Mouse (Mus musculus) forebrain, embryonic 16.5 days (tissue): ENCODE data around the gene Hltf. TPM values are rescaled to one million over a fixed set of nuclear protein-coding genes. Genes with fewer than 3 reads are reported as not detected.

ENCODE experiments used
- ATAC-seq: fragments of 200-750 bp; cut with Nextera tagmentation; 2 replicates; pipeline ENCODE4 v1.8.0; 2017; ENCODE audit warnings: mild to moderate bottlenecking, moderate library complexity
- H3K27ac ChIP-seq: fragments of 300-500 bp; sonication (generic); 2 replicates; pipeline ENCODE4 v1.5.1; 2014; ENCODE audit warnings: low read length, control low read depth
- H3K27me3 ChIP-seq: fragments of 300-500 bp; sonication (generic); replicated peaks from 2 replicates; pipeline ENCODE4 v1.6.1; 2014; ENCODE audit warnings: low read length; ENCODE audit not compliant: control insufficient read depth, insufficient read depth
- H3K36me3 ChIP-seq: fragments of 300-500 bp; sonication (generic); 2 replicates; pipeline ENCODE4 v1.6.1; 2014; ENCODE audit not compliant: control insufficient read depth, insufficient read depth
- H3K4me1 ChIP-seq: fragments of 300-500 bp; sonication (generic); replicated peaks from 2 replicates; pipeline ENCODE4 v1.6.1; 2014; ENCODE audit warnings: low read length; ENCODE audit not compliant: control insufficient read depth, insufficient read depth
- H3K4me2 ChIP-seq: fragments of 300-500 bp; sonication (generic); 2 replicates; pipeline ENCODE4 v1.6.1; 2014; ENCODE audit warnings: mild to moderate bottlenecking, low read length, control low read depth
- H3K4me3 ChIP-seq: fragments of 300-500 bp; sonication (generic); replicated peaks from 2 replicates; pipeline ENCODE4 v1.5.1; 2014; ENCODE audit warnings: mild to moderate bottlenecking, low read length, control low read depth
- H3K9ac ChIP-seq: fragments of 300-500 bp; sonication (generic); replicated peaks from 2 replicates; pipeline ENCODE4 v1.6.1; 2014; ENCODE audit warnings: low read depth, low read length, control low read depth
- H3K9me3 ChIP-seq: fragments of 300-500 bp; sonication (generic); 2 replicates; pipeline ENCODE4 v1.6.1; 2016; ENCODE audit warnings: low read length; ENCODE audit not compliant: control insufficient read depth
- WGBS: fragments of 180-500 bp; shearing (Covaris S2); extraction: QIAGEN DNeasy Blood & Tissue Kit; methylation state at CpG from one replicate; pipeline ENCODE4 v1.1.7; 2014; 5-methylcytosine and 5-hydroxymethylcytosine counted together
- polyA plus RNA-seq: library from polyadenylated mRNA; unstranded; fragments of >200 nt; fragmentation: Nextera tagmentation; extraction: Ambion mirVana; gene quantifications from 2 replicates; pipeline ENCODE4 v1.2.1, GENCODE M21; 2015

Gene Hltf
- polyA plus RNA-seq, 1 experiment from 2014 or later = 24.6 TPM

- Histone ChIP-seq H3K27me3 (no peaks in the 10 kb centered on the region), H3K9ac (no peak overlapping the region), H3K36me3 (no peaks in the 10 kb centered on the region), H3K4me3 (no peak overlapping the region), H3K4me1 (no peaks in the 10 kb centered on the region; the same call in 1 of the 2 replicates), H3K4me2 (no peak overlapping the region), H3K9me3 (no peaks in the 10 kb centered on the region), H3K27ac (no peak overlapping the region)
- no peak for ATAC-seq
- 84% methylated on average over 5 of the region's 5 CpGs for WGBS
These were observed 90.0 kb downstream of the Hltf start for GRCm38 (mm10) chr3:20147647-20148046.

DNA sequence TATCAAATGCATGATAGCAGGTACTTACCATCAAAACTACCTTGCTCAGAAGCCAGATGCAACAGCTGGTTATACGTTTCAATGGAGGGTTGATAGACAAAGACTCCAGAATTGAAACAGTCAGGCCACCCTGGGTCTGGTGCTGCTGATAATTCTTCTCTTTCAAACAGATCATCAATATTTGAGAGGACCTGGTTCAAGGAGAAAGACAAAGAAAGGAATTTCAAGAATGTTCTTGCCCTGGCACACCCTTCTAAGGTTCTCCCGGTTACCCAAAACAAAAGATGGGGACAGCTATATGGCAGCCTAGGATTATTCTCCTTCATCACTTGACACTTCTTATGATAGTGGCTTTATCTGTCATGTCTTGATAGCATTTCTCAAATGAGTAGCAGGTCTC, 92.9 kb downstream of the Hltf start:
- peaks cover 5% of the 10 kb centered on the region for H3K4me1 ChIP-seq
- H3K36me3 ChIP-seq = no peaks in the 10 kb centered on the region
- no peak overlapping the region for H3K4me2 ChIP-seq
- H3K27ac ChIP-seq = no peak overlapping the region
- no peaks in the 10 kb centered on the region for H3K27me3 ChIP-seq
- no peaks in the 10 kb centered on the region for H3K9me3 ChIP-seq
- ATAC-seq = no peak
- WGBS = 75% methylated on average over 2 of the region's 2 CpGs
- no peak overlapping the region for H3K4me3 ChIP-seq
- no peak overlapping the region for H3K9ac ChIP-seq

DNA sequence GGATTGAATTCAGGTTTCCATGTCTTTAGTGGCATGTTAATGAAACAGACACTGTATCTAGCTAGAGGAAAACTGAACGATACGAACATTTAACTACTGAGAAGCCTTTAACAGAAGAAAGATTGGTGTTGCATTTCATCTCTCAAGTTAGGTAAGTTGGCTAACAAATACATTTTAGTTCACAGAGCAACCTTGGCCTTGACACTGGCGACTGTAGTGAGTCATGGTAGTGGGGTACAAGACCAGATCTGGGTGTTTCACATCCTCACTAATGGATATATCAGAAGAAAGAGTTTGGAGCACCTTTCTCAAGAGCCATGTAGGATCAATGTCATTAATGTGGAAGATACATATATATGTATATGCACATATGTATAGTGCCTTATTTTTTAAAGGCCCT, 94.0 kb downstream of the Hltf start:
- no peaks in the 10 kb centered on the region for H3K36me3 ChIP-seq
- H3K27me3 ChIP-seq = no peaks in the 10 kb centered on the region
- no peak overlapping the region for H3K4me3 ChIP-seq
- H3K9ac ChIP-seq = no peak overlapping the region
- no peak overlapping the region for H3K27ac ChIP-seq
- no peaks in the 10 kb centered on the region for H3K9me3 ChIP-seq
- no peak for ATAC-seq
- no peak overlapping the region for H3K4me2 ChIP-seq
- WGBS = 94% methylated on average over 3 of the region's 3 CpGs
- peaks cover 5% of the 10 kb centered on the region for H3K4me1 ChIP-seq

DNA sequence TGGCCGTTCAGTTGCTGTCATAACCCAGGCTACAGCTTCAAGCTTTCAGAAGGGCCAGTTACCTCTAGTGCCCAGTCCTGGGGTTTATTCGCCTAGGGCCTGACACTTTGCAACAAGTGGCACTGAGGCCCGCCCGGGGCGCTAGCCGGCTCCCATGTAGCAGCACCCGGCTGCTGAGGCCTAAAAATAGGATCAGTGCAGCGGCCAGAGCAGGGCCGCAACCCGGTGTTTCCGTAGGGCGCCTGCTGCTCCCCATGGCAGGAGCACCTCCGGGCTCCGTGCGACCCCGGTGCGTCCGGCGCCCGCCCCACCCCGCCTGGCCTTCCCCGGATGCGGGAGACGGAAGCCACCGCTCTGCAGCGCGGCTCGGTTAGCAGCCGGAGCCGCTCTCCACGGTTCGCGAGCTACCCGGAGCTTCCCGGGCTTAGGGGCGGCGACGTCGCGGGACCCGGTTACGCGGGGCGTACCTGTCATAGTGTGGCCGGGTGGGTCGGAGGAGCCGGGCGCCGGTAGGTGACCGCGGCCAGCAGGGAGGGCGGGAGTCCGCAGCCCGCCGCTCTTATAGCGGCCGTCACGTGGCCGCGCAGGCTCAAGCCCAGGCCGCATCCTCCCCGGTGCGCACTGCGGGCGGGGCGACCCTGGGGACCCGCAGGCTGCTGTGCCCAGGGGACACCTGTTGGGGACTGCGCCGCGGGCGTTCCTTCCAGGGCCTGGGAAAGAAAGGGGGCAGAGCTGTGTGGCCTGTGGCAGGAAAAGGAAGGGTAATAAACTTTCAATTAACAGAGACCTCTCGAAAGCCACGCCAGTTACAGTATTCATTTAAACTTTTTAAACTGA, 97.1 kb downstream of the Hltf start, which contains the start of gene Gyg:
TSS of gene Gyg (minus strand) at position 787 of the 837 bp plus-strand sequence.
- H3K4me3 ChIP-seq = peak within 1 kb of the TSS; percentile 81
- under 1% methylated on average over 67 of the region's 73 CpGs for WGBS
- peak within 1 kb of the TSS; percentile 94 for H3K4me2 ChIP-seq
- peaks cover 5% of the 10 kb centered on the region for H3K4me1 ChIP-seq
- peak within 1 kb of the TSS; percentile 91 for H3K9ac ChIP-seq
- H3K9me3 ChIP-seq = no peaks in the 10 kb centered on the region
- no peaks in the 10 kb centered on the region for H3K36me3 ChIP-seq
- peak; percentile 93 for ATAC-seq
- H3K27ac ChIP-seq = no peak within 1 kb of the TSS
- no peaks in the 10 kb centered on the region for H3K27me3 ChIP-seq

DNA sequence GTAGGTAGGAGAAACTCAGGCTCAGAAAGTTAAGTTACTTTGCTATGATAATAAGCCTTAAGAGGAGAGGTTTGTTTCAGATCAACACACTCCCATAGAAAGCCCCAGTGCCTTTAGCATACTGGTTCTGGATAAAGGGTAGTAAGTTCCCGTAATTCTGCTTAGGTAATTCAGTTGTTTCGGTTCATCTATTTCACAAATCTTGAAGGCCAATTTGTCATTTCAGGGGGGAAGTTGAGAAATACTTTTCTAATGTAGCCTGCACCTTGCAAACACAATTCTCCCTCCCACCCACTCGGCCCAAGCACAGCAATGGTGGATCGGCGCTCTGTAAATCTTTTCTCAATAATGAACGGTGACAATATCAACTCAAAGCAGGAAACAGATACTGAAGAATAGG, 97.9 kb downstream of the Hltf start:
- no peak for ATAC-seq
- peaks cover 5% of the 10 kb centered on the region for H3K4me1 ChIP-seq
- H3K4me3 ChIP-seq = no peak overlapping the region
- H3K27me3 ChIP-seq = no peaks in the 10 kb centered on the region
- H3K9ac ChIP-seq = no peak overlapping the region
- H3K9me3 ChIP-seq = no peaks in the 10 kb centered on the region
- WGBS = 84% methylated on average over 6 of the region's 6 CpGs
- no peaks in the 10 kb centered on the region for H3K36me3 ChIP-seq
- H3K27ac ChIP-seq = no peak overlapping the region
- peak overlapping the region; percentile 94; the same call in 1 of the 2 replicates for H3K4me2 ChIP-seq

DNA sequence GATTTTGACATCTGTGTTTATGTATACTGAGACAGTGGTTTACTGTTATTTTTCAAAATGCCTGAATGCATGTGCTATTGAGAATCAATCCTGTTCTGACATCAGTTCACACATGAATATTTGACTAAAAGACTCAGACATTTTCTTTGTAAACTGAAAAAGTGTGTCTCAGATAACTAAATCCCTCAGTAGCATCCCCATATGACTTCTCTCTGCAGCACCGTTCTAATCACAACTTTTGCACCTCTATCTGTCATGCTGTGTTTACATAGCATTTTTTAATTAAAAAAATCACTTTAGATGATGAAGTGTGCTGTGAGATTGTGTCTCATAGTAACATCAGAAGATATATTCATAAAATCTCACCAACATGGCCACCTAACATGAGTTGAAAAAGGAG, 109.9 kb downstream of the Hltf start:
- no peaks in the 10 kb centered on the region for H3K36me3 ChIP-seq
- no peak overlapping the region for H3K4me3 ChIP-seq
- no peak overlapping the region for H3K9ac ChIP-seq
- H3K4me1 ChIP-seq = no peaks in the 10 kb centered on the region
- 88% methylated on average over 1 of the region's 1 CpGs for WGBS
- H3K4me2 ChIP-seq = no peak overlapping the region
- H3K9me3 ChIP-seq = no peaks in the 10 kb centered on the region
- H3K27me3 ChIP-seq = no peaks in the 10 kb centered on the region
- H3K27ac ChIP-seq = no peak overlapping the region
- ATAC-seq = no peak

Other genes starting within 250 kb of the Hltf start
- 4.1 and 6.4 TPM in 2 replicates for gene Cp, start 100.8 kb upstream of the Hltf start, polyA plus RNA-seq
- 14.4 and 15.1 TPM in 2 replicates for gene Hps3, start 22.5 kb upstream of the Hltf start, polyA plus RNA-seq
- gene Gyg, start 97.5 kb downstream of the Hltf start, polyA plus RNA-seq = 29.4 and 34.6 TPM in 2 replicates
- gene Cpa3, start 184.4 kb downstream of the Hltf start, polyA plus RNA-seq = 0.28 and 0.71 TPM in 2 replicates
- gene Cpb1, start 217.9 kb downstream of the Hltf start, polyA plus RNA-seq = 0.29 and 0.30 TPM in 2 replicates